Mouse (Mus musculus) right cerebral cortex, postnatal 25 days (tissue): ENCODE data around the gene Rnd3.

Source experiments
- DNase-seq: peaks from one replicate; pipeline ENCODE4 v3.0.0; 2022

Rnd3 gene

DNA sequence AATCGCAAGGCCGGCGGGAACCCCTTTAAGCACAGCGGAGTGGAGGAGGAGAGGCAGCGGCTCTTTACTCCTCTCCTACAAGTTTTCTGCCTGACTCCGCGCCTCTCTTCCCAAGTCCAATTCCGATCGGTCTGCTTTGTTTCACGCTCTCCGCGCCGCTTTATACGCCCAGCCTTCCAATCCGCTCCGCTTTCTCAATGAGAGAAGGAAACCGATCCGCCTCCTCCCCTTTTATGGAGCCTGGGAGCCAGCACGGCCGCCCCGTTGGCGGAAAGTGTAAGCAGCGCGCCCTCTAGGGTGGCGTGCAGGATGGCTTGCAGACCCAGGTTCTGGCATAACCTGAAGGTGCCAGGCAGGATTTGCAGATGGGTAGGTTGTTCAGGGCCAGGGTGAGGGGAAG is at the start of gene Rnd3:
Gene Rnd3 (minus strand): TSS at position 137 of the 400 bp plus-strand sequence.
- peak; percentile 89 for DNase-seq

DNA sequence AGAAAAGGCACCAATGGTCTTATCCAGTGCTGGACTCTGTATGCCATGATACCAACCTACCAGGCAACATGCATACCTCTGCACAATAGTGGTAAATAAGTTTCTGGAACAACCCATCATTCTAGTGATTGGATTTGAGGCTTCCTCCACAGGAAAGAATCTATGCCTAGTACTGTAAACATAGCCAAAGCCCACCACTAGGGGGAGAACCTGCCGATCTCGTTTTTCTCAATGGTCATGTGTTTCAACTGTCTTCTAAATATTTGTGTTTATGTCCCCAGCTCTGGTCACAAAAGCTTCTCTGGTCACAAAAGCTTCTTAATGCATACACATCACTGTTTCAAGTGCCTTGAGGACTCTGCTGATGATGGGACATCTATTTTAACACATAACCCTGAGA is 43.4 kb upstream of the Rnd3 start:
- DNase-seq = no peak

DNA sequence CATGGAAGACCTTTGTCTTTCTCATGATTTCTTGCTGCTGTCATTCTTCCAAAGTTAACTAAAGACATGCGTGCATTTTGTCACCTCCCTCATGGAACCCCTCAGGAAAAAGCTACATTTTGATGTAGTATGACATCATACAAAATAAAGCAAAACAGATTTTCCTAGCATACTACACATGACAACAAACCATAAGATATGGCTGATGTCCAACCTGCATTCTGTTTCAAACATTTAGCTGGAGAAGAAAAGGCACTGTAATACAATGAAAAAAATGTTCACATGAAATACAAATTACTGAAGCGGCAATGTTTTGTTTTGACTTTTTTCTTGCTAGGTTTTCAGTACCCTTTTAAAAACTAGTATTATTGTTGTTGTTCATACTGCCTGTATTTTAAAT is 36.9 kb upstream of the Rnd3 start:
- DNase-seq = no peak

DNA sequence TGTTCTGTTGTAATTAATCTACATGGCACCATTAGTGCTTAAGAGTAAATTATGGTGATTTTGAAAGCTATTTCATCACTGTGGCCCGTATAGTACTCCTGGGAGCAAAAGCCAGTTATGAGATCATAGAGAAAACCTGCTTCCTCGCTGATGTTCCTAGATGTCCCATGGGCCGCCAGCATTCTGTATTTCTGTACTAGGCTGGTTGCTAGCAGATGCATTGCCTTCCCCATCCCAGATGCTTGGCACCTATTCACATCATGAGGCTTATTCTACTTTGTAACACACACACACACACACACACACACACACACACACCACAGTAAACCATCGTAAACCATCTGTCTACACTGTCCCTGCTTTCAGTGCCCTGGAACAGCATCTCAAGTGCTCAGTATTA is 34.1 kb upstream of the Rnd3 start:
- no peak for DNase-seq

DNA sequence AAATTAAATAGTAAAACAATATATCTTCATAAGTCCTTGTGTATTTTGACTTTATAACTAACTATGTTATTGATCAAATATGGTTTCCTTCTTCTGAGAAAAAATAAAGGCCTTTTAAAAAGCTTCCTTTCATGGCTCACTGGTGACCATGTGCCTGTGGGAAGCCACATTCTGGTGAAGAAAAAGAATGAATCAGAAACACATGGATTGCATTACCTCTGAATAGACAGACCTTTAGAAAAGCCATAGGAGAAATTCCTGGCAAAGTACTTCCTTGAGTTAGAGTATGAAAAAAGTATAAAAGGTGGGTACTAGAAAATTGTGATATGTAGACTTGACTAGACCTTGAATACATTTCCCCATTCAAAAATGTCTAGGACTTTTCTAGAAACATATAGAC is 32.5 kb upstream of the Rnd3 start:
- DNase-seq = no peak

DNA sequence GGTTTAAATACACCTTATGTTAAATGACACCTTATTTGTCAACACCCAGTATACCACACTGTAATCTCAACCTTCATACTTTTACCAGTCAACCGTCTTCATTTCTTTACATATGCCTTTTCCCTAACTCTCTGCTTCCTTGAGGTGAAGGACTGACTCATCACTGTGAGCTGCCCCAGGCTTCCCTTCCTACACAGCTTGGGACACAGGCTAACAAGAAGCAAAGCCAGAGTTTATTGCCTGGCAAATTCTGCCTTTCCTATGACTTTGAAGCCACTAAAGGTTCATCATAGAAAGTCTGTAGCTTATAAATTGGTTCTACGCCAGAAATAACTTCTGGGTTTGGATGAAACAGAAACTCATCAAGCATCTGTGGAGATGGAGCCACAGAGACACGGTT is 30.2 kb upstream of the Rnd3 start:
- DNase-seq = no peak

DNA sequence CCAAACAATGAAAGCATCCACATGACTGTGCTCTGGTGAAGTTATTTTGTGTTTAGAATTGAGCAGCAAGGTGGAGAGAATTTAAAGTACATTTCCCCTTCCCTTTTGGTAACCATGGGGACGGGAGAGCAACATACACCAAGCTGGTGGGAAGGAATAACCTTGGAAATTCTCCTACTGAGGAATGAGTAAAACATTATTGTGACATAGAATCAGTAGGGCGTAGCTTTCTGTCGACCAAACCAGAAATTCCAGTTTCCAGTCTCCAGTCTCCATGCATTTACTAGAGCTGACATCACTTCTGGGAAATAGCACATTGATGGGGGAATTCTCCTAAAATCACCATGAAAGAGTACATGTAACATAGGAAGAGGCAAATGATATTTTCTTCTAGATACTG is 28.7 kb upstream of the Rnd3 start:
- DNase-seq = no peak

DNA sequence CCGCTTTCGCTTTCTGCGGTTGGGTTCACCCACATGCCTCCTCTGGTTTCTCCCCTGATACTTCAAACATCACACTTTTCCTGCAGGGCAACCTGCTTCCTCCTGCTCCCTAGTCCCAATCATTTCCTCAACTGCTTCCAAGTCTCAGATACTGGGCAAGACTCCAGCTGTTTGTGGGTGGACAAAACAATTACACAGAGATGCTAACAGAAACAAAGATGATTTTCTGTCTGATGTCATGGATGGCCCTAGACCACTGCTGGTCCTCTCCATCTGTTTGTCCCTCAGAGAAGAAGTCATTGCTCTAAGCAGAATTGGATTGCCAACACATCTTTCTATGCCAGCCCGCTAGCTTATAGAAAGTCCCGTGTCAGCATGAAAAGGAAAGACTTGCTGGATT is 26.4 kb upstream of the Rnd3 start:
- DNase-seq = no peak

DNA sequence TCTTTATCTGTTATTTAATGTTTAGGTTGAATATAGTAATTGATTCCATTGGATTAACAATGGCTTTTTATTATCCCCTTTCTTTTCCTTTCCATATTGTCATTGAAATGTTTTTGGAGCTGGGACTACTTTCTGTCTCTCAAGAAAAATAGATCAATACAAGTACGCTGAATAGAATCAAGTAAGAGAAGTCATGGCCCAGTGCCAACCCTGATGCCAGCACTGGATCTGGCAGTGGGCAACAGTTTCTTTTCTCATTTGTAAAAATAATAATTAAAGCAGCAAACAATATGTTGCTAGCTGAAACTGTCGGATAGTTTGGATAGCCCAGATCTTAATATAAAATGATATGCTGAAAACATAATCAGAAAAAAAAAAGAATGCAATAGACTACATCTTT is 12.2 kb upstream of the Rnd3 start:
- DNase-seq = no peak

DNA sequence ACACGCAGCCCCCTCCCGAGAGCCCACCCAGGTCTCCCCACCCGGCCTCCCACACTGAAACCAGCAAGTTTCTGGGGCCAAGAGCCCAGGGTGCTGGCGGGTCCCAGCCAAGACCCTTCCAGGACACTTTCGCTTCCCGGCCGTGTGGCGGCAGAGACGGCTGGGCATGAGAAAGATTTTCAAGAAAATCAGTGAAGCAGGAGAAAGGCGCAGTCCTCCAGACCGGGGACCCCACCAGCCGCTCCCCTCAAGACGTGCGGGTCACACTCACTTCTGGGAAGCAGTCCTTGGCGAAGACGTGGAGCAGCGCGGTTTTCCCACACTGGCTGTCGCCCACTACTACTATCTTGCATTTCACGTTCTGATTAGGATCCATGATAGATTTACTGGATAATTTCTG is 457 bp downstream of the Rnd3 start:
- peak; percentile 40 for DNase-seq

DNA sequence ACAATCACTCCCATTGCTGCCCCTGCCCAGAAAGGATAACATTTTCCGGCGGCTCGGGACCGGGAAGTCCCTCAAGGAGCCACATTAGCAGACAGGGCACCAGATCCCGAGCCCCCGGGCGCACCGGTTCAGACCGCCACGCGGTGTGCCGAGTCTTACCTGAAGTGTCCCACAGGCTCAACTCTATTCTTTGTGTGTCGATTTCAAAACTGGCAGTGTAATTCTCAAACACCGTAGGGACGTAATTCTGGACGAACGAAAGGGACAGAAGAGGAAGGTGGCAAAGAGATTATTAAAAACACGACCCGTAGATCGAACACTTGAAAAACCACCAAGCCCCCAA is 875 bp downstream of the Rnd3 start:
- DNase-seq = no peak

DNA sequence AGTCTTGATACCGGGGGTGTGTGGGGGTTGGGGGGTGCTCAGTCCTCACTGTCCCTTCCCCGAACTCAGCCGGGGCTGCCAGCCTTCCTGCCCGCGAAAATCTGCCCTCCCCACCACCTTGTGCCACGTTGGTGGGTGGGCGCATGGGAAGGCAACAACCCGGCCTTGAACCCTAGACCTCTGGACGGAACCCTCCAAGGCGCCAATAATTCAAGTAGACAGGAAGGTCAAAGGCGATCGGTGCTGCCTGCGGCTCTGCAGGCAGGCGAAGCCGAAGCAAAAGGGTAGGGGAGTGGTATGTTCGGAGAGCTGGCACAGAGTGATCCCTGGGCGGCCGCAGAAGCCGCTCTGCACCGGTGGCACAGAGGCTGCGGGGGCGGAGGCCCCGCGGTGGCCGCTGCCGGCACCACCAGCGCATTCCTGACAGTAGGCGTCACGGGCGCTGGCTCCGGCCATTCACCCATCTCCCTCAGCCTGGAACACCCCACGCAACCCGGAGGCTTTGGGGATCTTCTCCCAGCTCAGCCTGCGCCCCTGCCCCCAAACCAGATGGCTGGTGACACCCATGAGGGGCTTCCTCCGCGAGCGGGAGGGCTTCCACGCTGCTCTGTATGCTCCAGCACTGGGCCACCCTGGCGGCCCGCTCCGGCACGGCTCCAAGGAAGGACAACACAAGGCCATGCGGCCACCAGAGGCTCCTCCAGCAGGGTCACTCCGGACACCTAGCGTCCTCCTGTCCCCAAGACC is 1.4 kb downstream of the Rnd3 start:
- peak; percentile 65 for DNase-seq

DNA sequence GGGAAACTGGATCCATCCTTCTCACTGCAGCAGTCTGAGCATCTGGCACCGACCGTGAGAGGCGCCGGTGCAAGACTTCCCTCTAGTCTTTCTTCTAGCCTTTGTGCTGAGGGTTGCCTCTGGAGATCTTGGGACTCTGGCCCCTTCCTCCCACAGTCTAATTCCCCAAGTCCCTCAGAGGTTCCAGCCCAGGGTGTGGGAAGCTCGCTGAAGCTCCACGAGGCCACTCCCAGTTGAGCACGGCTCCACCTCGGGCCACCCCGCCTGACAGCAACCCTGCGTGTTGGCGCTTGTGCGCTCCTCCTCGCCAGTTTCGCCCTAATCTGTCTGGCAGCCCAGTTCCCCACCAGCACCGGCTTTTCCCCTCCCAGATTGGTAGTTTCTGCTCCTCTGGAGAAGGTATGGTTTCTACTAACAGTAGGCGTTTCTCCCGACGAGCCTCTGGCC is 2.0 kb downstream of the Rnd3 start:
- DNase-seq = peak; percentile 81

DNA sequence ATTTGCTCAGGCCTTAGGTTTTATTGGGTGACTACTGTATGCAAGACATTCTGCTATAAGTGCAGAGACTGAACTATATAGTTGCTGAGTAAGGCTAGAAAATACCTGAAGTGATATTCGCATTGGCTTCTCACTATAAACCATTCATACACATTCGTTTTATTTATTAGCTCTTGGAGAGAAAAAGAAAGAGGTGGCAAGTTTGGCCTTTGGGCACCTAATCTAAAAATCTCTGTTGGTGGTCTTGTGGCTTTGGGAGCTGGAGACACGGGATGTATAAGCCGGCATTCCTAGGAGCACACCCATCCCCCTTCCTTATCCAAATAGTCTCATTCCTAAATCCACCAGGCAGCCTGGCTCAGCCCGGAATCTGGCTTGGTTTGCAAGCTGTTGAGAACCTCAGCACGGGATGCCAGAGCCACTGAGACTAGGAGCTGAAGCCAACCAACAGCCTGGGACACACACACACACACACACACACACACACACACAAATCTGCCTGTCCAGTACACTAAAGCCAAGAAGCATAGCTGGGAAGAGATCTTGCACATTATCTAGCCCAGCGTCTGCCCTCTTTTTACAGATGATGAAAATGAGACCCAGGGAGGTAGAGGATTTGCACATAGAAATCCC is 3.0 kb downstream of the Rnd3 start:
- DNase-seq = peak; percentile 43

DNA sequence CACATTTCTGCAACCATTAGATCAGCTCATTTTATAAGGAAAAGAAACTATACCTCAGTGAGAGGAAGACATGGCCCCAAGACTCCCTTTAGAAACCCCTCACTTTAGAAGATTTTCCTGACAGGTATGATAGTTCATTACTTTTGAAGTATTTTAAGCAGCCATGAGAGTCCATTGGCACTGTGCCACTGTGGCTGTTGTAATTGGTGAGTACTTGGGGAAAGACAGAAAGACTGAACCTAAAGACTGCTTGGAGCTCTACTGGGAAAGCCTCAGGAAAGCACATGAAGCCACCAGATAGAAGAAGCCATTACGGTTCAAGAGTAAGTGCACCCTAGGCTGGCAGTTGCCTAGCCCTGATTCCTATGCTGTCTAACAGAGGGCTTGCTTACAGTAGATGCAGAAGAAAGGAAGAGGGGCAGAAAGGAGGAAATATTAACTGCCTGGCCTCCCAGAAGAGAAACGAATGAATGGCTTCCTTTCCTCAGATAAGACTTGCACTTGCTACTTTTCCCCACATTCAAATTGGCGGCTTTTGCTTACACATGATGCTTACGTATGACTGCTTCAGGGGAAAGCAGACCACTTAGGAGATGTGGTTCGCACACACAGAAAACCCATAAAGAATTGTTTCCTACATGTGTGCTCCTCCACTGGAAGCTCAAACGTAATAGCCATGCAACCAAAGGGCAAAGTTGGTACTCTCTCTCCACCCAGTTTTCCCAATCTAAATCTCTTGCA is 4.4 kb downstream of the Rnd3 start:
- DNase-seq = no peak

DNA sequence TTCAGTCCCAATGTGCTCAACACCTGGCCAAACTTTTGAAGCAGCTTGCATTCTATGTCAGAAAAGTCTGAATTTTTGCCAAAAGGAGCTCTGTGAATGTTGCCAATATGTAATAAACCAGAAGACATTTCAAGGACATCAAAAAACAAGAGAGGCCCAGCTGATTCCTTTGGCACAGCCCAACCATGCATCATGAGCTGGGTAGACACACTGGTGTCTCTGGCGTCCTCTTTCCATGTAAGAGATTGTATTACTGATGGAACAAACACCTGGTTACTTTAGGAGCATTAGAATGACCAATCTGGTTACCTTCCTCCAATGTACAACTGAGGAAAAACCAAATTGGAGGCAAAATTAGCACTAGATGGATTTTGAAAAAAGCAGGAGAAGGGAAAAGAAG is 6.5 kb downstream of the Rnd3 start:
- no peak for DNase-seq

DNA sequence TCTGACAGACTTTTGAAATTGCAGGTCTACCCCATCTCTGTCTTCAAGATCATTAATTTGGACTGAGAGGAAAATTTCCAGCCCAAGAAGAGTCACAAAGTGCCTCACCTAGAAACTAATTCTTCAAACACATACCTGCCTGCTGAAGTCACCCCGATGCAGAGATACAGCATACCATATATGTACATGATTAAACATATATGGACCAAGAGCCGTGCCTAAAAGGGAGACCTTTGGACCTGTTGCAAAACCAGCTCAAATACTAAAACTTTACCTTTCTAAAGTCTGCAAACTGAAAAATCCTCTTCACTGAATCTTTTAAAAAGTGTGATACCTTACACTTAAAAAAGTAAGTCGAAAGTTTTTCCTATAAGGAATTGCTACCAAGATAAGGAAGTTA is 7.6 kb downstream of the Rnd3 start:
- no peak for DNase-seq

DNA sequence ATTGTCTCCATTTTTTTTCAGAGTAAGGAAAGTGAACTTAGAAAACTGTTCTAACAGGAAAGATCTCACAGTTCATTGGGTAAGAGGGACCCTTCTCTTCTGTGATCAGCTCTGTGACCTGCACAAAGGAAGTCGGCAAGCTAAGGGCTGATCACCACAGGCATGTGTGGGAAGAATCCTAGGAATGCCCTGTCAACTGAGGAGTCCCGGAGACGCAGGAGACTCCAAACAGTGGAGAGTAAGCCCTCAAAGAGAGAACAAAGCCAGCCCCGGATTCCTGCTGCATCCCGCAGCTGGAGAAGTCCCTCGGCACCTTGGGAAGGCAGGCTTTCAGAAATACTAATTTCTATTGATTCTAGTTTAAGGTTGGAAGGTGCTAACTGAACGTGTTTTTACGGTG is 8.4 kb downstream of the Rnd3 start:
- DNase-seq = no peak

DNA sequence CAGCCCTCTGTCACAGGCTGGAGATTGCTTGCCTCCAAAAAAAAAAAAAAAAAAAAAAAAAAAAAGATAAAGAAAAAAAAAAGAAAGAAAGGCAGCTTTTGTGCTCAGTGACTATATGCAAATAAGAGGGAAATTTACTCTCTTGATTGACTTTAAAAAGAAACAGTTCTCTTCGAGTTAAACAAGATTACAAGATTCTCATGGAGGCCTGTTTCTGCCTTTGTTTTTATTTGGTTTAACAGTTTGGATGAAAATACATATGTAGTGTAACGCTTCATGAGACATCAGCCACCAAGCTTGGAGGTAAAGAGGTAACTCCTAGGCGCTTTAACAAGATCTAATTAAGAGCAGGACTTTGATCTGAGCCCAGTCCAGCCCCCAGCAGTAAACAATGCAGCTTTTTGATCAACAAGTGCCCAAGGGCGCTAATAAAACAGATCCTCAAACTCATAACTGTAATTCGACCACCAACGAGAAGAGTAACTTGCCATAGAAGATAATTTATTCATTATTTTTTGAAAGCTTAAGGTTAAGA is 8.9 kb downstream of the Rnd3 start:
- no peak for DNase-seq

DNA sequence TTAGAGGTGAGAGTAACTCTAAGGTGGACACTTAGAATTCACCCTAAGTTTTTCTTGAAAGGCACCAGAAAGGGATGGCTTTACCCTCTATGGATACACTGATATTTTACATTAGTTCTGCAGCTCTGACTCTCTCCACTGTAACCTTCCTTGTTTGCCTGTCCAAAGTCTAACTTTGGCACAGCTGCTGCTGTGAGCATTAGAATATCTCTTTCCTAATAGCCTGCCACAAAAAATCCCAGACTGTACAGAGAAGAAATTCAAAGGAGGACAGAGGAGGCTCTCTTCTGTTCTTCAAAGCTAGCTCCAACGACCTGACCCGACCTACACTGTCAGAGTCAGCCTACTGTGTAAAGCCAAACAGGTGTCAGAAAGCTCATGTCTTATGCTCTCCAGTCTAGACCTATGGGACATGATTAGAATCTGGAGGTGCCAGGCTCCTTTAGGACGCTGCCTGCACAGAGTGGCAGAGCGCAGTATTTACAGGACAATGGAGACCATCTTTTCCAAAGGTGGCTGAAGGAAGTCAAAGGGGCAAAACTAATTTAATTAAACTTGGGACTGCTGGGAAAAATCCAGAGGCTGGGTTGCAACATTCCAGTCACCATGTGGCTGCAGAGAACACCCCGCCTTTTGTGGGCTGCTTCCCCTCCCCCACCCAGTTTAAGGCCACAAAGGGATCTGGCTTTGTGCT is 9.5 kb downstream of the Rnd3 start:
- no peak for DNase-seq

DNA sequence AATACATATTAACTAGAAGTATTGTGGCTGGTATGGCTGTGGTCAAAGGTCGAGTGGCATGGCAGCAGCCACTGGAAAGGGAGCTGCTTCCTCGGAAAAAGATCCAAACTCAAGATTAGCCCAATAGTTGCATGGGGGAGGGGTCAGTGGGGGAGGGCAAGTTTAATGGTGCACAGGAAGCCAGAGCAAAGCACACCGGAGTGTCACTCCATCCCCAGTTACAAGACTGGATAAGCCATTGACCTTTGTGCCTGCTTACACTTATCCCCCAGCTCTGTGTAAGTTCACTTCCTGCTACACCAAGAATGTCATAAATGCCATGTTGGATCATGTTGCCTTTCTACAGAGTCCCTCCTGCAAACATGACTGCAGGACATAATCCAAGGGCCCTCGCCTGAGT is 11.2 kb downstream of the Rnd3 start:
- DNase-seq = no peak

DNA sequence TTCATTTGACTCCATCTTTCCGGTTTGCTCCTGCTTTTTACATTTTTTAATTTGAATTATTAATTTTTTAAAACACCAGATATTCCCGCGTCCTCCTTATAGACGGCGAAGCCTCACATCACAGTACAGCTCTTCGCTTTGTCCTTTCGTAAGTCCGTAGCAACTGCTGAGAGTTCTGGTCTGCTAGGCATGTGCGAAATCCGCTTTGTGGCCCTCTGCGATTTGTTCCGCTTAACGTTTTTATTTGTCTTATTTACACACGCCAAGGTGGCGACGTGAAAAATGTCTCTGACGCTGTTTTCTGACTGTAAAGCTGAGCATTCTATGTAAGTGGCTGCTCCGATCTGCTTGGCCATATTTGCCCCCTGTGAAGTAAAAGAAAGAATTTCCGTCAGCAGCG is 16.7 kb downstream of the Rnd3 start:
- no peak for DNase-seq

DNA sequence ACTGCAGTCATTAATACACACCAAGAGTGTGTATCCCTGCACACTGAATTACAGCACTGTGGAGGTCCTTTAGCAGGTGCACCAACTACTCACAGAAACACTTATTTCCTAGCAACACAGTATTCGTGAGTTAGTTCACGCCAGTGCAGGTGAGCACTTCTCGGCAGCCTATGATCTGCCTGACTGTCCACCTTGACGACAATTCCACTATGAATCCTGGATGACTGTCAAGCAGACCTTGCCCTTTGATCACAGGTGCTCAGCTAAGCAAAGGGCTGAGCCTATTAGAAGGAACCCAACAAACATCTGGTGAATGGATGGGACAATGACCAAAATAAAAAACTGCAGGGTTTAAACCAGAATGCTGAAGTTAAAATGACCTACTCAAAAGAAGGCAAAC is 20.8 kb downstream of the Rnd3 start:
- DNase-seq = no peak
